Mouse (Mus musculus): Measurements from ENCODE around the gene Gm42669. TPM values are rescaled to one million over a fixed set of nuclear protein-coding genes. Genes with fewer than 3 reads are reported as not detected.

The Gm42669 gene
- polyA plus RNA-seq, 1 experiment, result not detected

- H3K4me1 ChIP-seq (ENCODE audit: control insufficient read depth, insufficient read depth, low read length), result peaks cover 5% of the 10 kb centered on the region
- H3K27ac ChIP-seq (ENCODE audit: insufficient read depth, low read length), result no peak overlapping the region
- H3K4me3 ChIP-seq (ENCODE audit: insufficient read depth, low read length), result no peak overlapping the region
- TF ChIP-seq CTCF (IDR thresholded peaks at IDR 0.05; ENCODE audit: borderline replicate concordance, insufficient read depth, low read length) (no peak), POLR2A (IDR thresholded peaks at IDR 0.05; ENCODE audit: low read depth, low read length) (no peak)
Measured at GRCm38 (mm10) chr5:107494759-107495158, 12.7 kb upstream of the Gm42669 start.

GRCm38 (mm10) chr5:107496047-107496446, 11.4 kb upstream of the Gm42669 start:
- H3K27ac ChIP-seq (ENCODE audit: insufficient read depth, low read length), result no peak overlapping the region
- TF ChIP-seq POLR2A (IDR thresholded peaks at IDR 0.05; ENCODE audit: low read depth, low read length) (no peak), CTCF (IDR thresholded peaks at IDR 0.05; ENCODE audit: borderline replicate concordance, insufficient read depth, low read length) (no peak)
- no peak overlapping the region for H3K4me3 ChIP-seq (ENCODE audit: insufficient read depth, low read length)
- H3K4me1 ChIP-seq (ENCODE audit: control insufficient read depth, insufficient read depth, low read length), result peaks cover 5% of the 10 kb centered on the region

- Histone ChIP-seq H3K27ac (ENCODE audit: insufficient read depth, low read length) (no peak overlapping the region), H3K4me3 (ENCODE audit: insufficient read depth, low read length) (no peak overlapping the region), H3K4me1 (ENCODE audit: control insufficient read depth, insufficient read depth, low read length) (no peaks in the 10 kb centered on the region)
- TF ChIP-seq CTCF (IDR thresholded peaks at IDR 0.05; ENCODE audit: borderline replicate concordance, insufficient read depth, low read length) (no peak), POLR2A (IDR thresholded peaks at IDR 0.05; ENCODE audit: low read depth, low read length) (no peak)
Measured at GRCm38 (mm10) chr5:107497519-107498501, 9.6 kb upstream of the Gm42669 start.

- TF ChIP-seq CTCF (IDR thresholded peaks at IDR 0.05; ENCODE audit: borderline replicate concordance, insufficient read depth, low read length), result no peak
- TF ChIP-seq POLR2A (IDR thresholded peaks at IDR 0.05; ENCODE audit: low read depth, low read length), result no peak
- H3K27ac ChIP-seq (ENCODE audit: insufficient read depth, low read length), result no peak overlapping the region
- no peak overlapping the region for H3K4me3 ChIP-seq (ENCODE audit: insufficient read depth, low read length)
- no peaks in the 10 kb centered on the region for H3K4me1 ChIP-seq (ENCODE audit: control insufficient read depth, insufficient read depth, low read length)
Measured at GRCm38 (mm10) chr5:107498806-107499310, 8.6 kb upstream of the Gm42669 start.

GRCm38 (mm10) chr5:107499891-107500535, 7.4 kb upstream of the Gm42669 start:
- no peak overlapping the region for H3K4me3 ChIP-seq (ENCODE audit: insufficient read depth, low read length)
- TF ChIP-seq POLR2A (IDR thresholded peaks at IDR 0.05; ENCODE audit: low read depth, low read length), result no peak
- TF ChIP-seq CTCF (IDR thresholded peaks at IDR 0.05; ENCODE audit: borderline replicate concordance, insufficient read depth, low read length), result no peak
- H3K27ac ChIP-seq (ENCODE audit: insufficient read depth, low read length), result no peak overlapping the region
- no peaks in the 10 kb centered on the region for H3K4me1 ChIP-seq (ENCODE audit: control insufficient read depth, insufficient read depth, low read length)

- Histone ChIP-seq H3K27ac (ENCODE audit: insufficient read depth, low read length) (no peak overlapping the region), H3K4me1 (ENCODE audit: control insufficient read depth, insufficient read depth, low read length) (no peaks in the 10 kb centered on the region), H3K4me3 (ENCODE audit: insufficient read depth, low read length) (no peak overlapping the region)
- TF ChIP-seq CTCF (IDR thresholded peaks at IDR 0.05; ENCODE audit: borderline replicate concordance, insufficient read depth, low read length), result no peak
- TF ChIP-seq POLR2A (IDR thresholded peaks at IDR 0.05; ENCODE audit: low read depth, low read length), result no peak
Measured at GRCm38 (mm10) chr5:107500741-107501140, 6.7 kb upstream of the Gm42669 start.

GRCm38 (mm10) chr5:107510503-107510902, 3.1 kb downstream of the Gm42669 start:
- Histone ChIP-seq H3K4me1 (ENCODE audit: control insufficient read depth, insufficient read depth, low read length) (no peaks in the 10 kb centered on the region), H3K4me3 (ENCODE audit: insufficient read depth, low read length) (no peak overlapping the region), H3K27ac (ENCODE audit: insufficient read depth, low read length) (no peak overlapping the region)
- TF ChIP-seq POLR2A (IDR thresholded peaks at IDR 0.05; ENCODE audit: low read depth, low read length) (no peak), CTCF (IDR thresholded peaks at IDR 0.05; ENCODE audit: borderline replicate concordance, insufficient read depth, low read length) (no peak)

GRCm38 (mm10) chr5:107511326-107511725, 3.9 kb downstream of the Gm42669 start:
- TF ChIP-seq POLR2A (IDR thresholded peaks at IDR 0.05; ENCODE audit: low read depth, low read length), result no peak
- TF ChIP-seq CTCF (IDR thresholded peaks at IDR 0.05; ENCODE audit: borderline replicate concordance, insufficient read depth, low read length), result no peak
- Histone ChIP-seq H3K27ac (ENCODE audit: insufficient read depth, low read length) (no peak overlapping the region), H3K4me1 (ENCODE audit: control insufficient read depth, insufficient read depth, low read length) (no peaks in the 10 kb centered on the region), H3K4me3 (ENCODE audit: insufficient read depth, low read length) (no peak overlapping the region)

GRCm38 (mm10) chr5:107513583-107513982, 6.2 kb downstream of the Gm42669 start:
- Histone ChIP-seq H3K27ac (ENCODE audit: insufficient read depth, low read length) (no peak overlapping the region), H3K4me3 (ENCODE audit: insufficient read depth, low read length) (no peak overlapping the region), H3K4me1 (ENCODE audit: control insufficient read depth, insufficient read depth, low read length) (no peaks in the 10 kb centered on the region)
- TF ChIP-seq POLR2A (IDR thresholded peaks at IDR 0.05; ENCODE audit: low read depth, low read length) (no peak), CTCF (IDR thresholded peaks at IDR 0.05; ENCODE audit: borderline replicate concordance, insufficient read depth, low read length) (peak; percentile 72; the same call in 1 of the 2 replicates)
